Comparison of ENCODE assay signal across 17 mouse cellular contexts in the genomic region with DNA sequence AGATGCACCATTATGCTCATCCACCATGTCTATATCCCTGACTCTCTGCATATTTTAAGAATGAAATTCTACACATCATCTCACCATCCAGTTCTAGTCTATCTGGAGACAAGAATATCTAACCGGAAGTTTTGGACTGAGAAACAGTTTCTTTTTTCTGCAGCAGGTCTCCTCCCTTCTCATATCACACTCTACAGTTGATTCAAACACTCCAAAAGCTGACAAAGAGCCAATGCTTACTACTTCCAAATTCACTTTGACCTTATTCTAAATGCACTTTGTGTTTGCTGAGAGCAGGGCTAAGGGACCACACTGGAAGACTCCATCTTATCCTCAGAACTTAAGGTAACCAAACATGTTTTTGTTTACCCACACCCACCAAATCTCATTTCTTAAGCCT.
"Had no signal": no experiment of that assay in that cellular context is flagged by ENCODE, and none has a peak within 500 bp of the region (broad histone marks: within the 10 kb centered on the region; RNA-seq: fewer than 3 reads in every experiment).

No protein-coding gene starts in this region.

- H3K4me2 ChIP-seq: limb, embryonic 13.5 days; lung, embryonic 14.5 days had no signal

- H3K9me3 ChIP-seq: limb, embryonic 10.5 days; limb, embryonic 13.5 days had no signal

- DNase-seq: kidney, adult 18-20 months; kidney, adult 9 months; kidney, postnatal 14 days; kidney, postnatal 4 days; liver; liver, postnatal 0 days; lung, embryonic 14.5 days; lung, postnatal 14 days; midbrain, embryonic 14.5 days; right cerebral cortex, adult 18-20 months; right cerebral cortex, postnatal 14 days; right cerebral cortex, postnatal 4 days; thymus, postnatal 25 days had no signal

- H3K4me1 ChIP-seq: limb, embryonic 10.5 days; limb, embryonic 13.5 days had no signal

- H3K9ac ChIP-seq: limb, embryonic 13.5 days; liver, embryonic 14.5 days; liver, postnatal 0 days; lung, embryonic 14.5 days had no signal

- H3K4me3 ChIP-seq: limb, embryonic 10.5 days; limb, embryonic 13.5 days had no signal

- H3K27ac ChIP-seq: limb, embryonic 10.5 days; limb, embryonic 13.5 days; liver, embryonic 14.5 days had no signal

- H3K27me3 ChIP-seq: limb, embryonic 13.5 days had no signal

- ATAC-seq: intestine, embryonic 16.5 days; liver, postnatal 0 days had no signal
